ENCODE assay signal across 8 mouse cellular contexts in genomic region chr5:125476799-125477198, GRCm38 (mm10). TPM values are rescaled to one million over a fixed set of nuclear protein-coding genes. Genes with fewer than 3 reads are reported as not detected.
DNase-seq lines count a peak whose midpoint lies in the region; ATAC-seq and TF ChIP-seq lines count a peak whose summit lies in the region.

No protein-coding gene starts in this region.

- TF ChIP-seq POLR2A in myocyte (IDR thresholded peaks at IDR 0.05; ENCODE audit: insufficient read length, low read depth), result no peak

- peak overlapping the region; percentile 78 for H3K9ac ChIP-seq in kidney, embryonic 16.5 days (replicated peaks; ENCODE audit: low read length)
- H3K9ac ChIP-seq in intestine, embryonic 14.5 days (ENCODE audit: low read length), result peak overlapping the region; percentile 62

- H3K27ac ChIP-seq in kidney, embryonic 16.5 days (ENCODE audit: low read length), result no peak overlapping the region
- H3K27ac ChIP-seq in intestine, embryonic 14.5 days (ENCODE audit: low read depth), result no peak overlapping the region

- peak overlapping the region; percentile 24 for H3ac ChIP-seq in myocyte (ENCODE audit: control insufficient read depth, insufficient read length)

- DNase-seq in kidney, postnatal 36 days, result no peak
- DNase-seq in cerebellum, postnatal 14 days, result peak; percentile 60 to 66
- DNase-seq in intestine, embryonic 14.5 days (ENCODE audit: low spot score), result no peak
- no peak for DNase-seq in urinary bladder, postnatal 14 days (ENCODE audit: low spot score)
- no peak for DNase-seq in frontal cortex, postnatal 36 days (ENCODE audit: low spot score in 2 of 2)

- H3K4me1 ChIP-seq in kidney, embryonic 16.5 days (ENCODE audit: insufficient read depth, low read length), result peaks cover 21% of the 10 kb centered on the region
- peaks cover 26% of the 10 kb centered on the region for H3K4me1 ChIP-seq in intestine, embryonic 14.5 days (replicated peaks; ENCODE audit: control insufficient read depth, insufficient read depth, low read length)

- 45% methylated on average over 7 of the region's 7 CpGs for WGBS in kidney, embryonic 16.5 days
- 56% methylated on average over 7 of the region's 7 CpGs for WGBS in intestine, embryonic 14.5 days

- no peaks in the 10 kb centered on the region for H3K27me3 ChIP-seq in kidney, embryonic 16.5 days (ENCODE audit: insufficient read depth, low read length)
- no peaks in the 10 kb centered on the region for H3K27me3 ChIP-seq in intestine, embryonic 14.5 days (replicated peaks; ENCODE audit: control insufficient read depth, insufficient read depth, low read length)
- no peaks in the 10 kb centered on the region for H3K27me3 ChIP-seq in myocyte (ENCODE audit: control insufficient read depth, insufficient read depth, insufficient read length)

- H3K9me3 ChIP-seq in kidney, embryonic 16.5 days (ENCODE audit: low read length), result no peaks in the 10 kb centered on the region
- H3K9me3 ChIP-seq in intestine, embryonic 14.5 days (ENCODE audit: control insufficient read depth, low read length), result no peaks in the 10 kb centered on the region

- H3K36me3 ChIP-seq in kidney, embryonic 16.5 days (ENCODE audit: insufficient read depth, low read length), result no peaks in the 10 kb centered on the region
- 0 out of 2 replicates have a peak, but pooled peaks cover 6% of the 10 kb centered on the region for H3K36me3 ChIP-seq in intestine, embryonic 14.5 days (ENCODE audit: control insufficient read depth, insufficient read depth, low read length)
- no peaks in the 10 kb centered on the region for H3K36me3 ChIP-seq in myocyte (ENCODE audit: control insufficient read depth, insufficient read depth)

- ATAC-seq in kidney, embryonic 16.5 days (ENCODE audit: low FRiP score, low TSS enrichment), result no peak
- ATAC-seq in intestine, embryonic 14.5 days (replicated peaks; ENCODE audit: low FRiP score, low TSS enrichment, low read depth), result no peak
- ATAC-seq in megakaryocyte progenitor cell, adult 5-6 weeks (replicated peaks; ENCODE audit: poor library complexity), result no peak

- peak overlapping the region; percentile 89 for H3K4me2 ChIP-seq in kidney, embryonic 16.5 days (replicated peaks; ENCODE audit: low read depth, low read length)
- peak overlapping the region; percentile 69 for H3K4me2 ChIP-seq in intestine, embryonic 14.5 days (ENCODE audit: low read length)
- H3K4me2 ChIP-seq in myocyte (ENCODE audit: low read depth), result peak overlapping the region; percentile 89

- peak overlapping the region; percentile 83 for H3K4me3 ChIP-seq in kidney, embryonic 16.5 days (ENCODE audit: low read length)
- H3K4me3 ChIP-seq in intestine, embryonic 14.5 days (ENCODE audit: low read depth, low read length), result peak overlapping the region; percentile 90
- H3K4me3 ChIP-seq in myocyte, result peak overlapping the region; percentile 85

- H3K79me2 ChIP-seq in myocyte (ENCODE audit: control insufficient read depth, insufficient read depth), result peaks cover 59% of the 10 kb centered on the region

TF ChIP-seq in myocyte, 11 proteins besides CTCF, POLR2A, EP300 and RAD21:
- TF ChIP-seq MAX (IDR thresholded peaks at IDR 0.05; ENCODE audit: low read depth) (no peak), CEBPB (IDR thresholded peaks at IDR 0.05; ENCODE audit: insufficient read depth, poor library complexity, severe bottlenecking) (no peak), TCF3 (IDR thresholded peaks at IDR 0.05; ENCODE audit: insufficient read length, low read depth) (no peak), REST (IDR thresholded peaks at IDR 0.05; ENCODE audit: insufficient read depth, insufficient read length) (no peak), POLR2AphosphoS2 (IDR thresholded peaks at IDR 0.05; ENCODE audit: insufficient read length, low read depth) (no peak), TCF12 (IDR thresholded peaks at IDR 0.05; ENCODE audit: insufficient read depth, poor library complexity, severe bottlenecking) (no peak), MYOG (IDR thresholded peaks at IDR 0.05; ENCODE audit: control insufficient read depth in 1 of 3, insufficient read depth in 1 of 3, insufficient read length in 2 of 3, low read depth in 2 of 3) (no peak), SRF (IDR thresholded peaks at IDR 0.05; ENCODE audit: control insufficient read depth, insufficient read length, low read depth) (no peak), MYOD1 (IDR thresholded peaks at IDR 0.05; ENCODE audit: control insufficient read depth in 1 of 3, insufficient read length in 2 of 3, low read depth in 2 of 3) (no peak), USF1 (IDR thresholded peaks at IDR 0.05; ENCODE audit: low read depth) (no peak), E2F4 (IDR thresholded peaks at IDR 0.05; ENCODE audit: insufficient read depth) (no peak)

RNA-seq across cellular contexts. Expression of gene Aacs, which starts 1.2 kb away (rescaled TPM):
- polyA plus RNA-seq in kidney, embryonic 16.5 days (2015; fragmentation: Nextera tagmentation; extraction: Ambion mirVana), result 39.8 and 41.1 TPM in 2 replicates
- 66.9 and 78.6 TPM in 2 replicates for polyA plus RNA-seq in intestine, embryonic 14.5 days (2014; fragmentation: Nextera tagmentation; extraction: Ambion mirVana)
- polyA plus RNA-seq in myocyte (2012; fragmentation: generic; extraction: Trizol), result 70.7 TPM
- total RNA-seq in megakaryocyte progenitor cell, adult 5-6 weeks (2015), result 3.8 and 6.0 TPM in 2 replicates
- total RNA-seq in megakaryocyte progenitor cell, adult 5-6 weeks (2017), result 10.4 and 12.7 TPM in 2 replicates

RNA-seq across cellular contexts. Expression of gene Bri3bp, which starts 35.4 kb away (rescaled TPM):
- polyA plus RNA-seq in kidney, embryonic 16.5 days (2015; fragmentation: Nextera tagmentation; extraction: Ambion mirVana), result 44.4 and 46.1 TPM in 2 replicates
- polyA plus RNA-seq in intestine, embryonic 14.5 days (2014; fragmentation: Nextera tagmentation; extraction: Ambion mirVana), result 48.4 and 50.9 TPM in 2 replicates
- polyA plus RNA-seq in myocyte (2012; fragmentation: generic; extraction: Trizol), result 24.8 TPM
- total RNA-seq in megakaryocyte progenitor cell, adult 5-6 weeks (2015), result 53.2 and 60.7 TPM in 2 replicates
- 27.7 and 31.0 TPM in 2 replicates for total RNA-seq in megakaryocyte progenitor cell, adult 5-6 weeks (2017)

RNA-seq across cellular contexts. Expression of gene Dhx37, which starts 42.9 kb away (rescaled TPM):
- 10.4 and 14.2 TPM in 2 replicates for polyA plus RNA-seq in kidney, embryonic 16.5 days (2015; fragmentation: Nextera tagmentation; extraction: Ambion mirVana)
- 9.6 and 11.3 TPM in 2 replicates for polyA plus RNA-seq in intestine, embryonic 14.5 days (2014; fragmentation: Nextera tagmentation; extraction: Ambion mirVana)
- 17.2 TPM for polyA plus RNA-seq in myocyte (2012; fragmentation: generic; extraction: Trizol)
- 18.9 and 20.0 TPM in 2 replicates for total RNA-seq in megakaryocyte progenitor cell, adult 5-6 weeks (2015)
- total RNA-seq in megakaryocyte progenitor cell, adult 5-6 weeks (2017), result 47.9 and 56.5 TPM in 2 replicates

RNA-seq across cellular contexts. Expression of gene Tmem132b, which starts 54.8 kb away (rescaled TPM):
- 0.18 and 0.39 TPM in 2 replicates for polyA plus RNA-seq in kidney, embryonic 16.5 days (2015; fragmentation: Nextera tagmentation; extraction: Ambion mirVana)
- polyA plus RNA-seq in intestine, embryonic 14.5 days (2014; fragmentation: Nextera tagmentation; extraction: Ambion mirVana), result 0.31 and 0.45 TPM in 2 replicates
- 0.01 TPM for polyA plus RNA-seq in myocyte (2012; fragmentation: generic; extraction: Trizol)
- total RNA-seq in megakaryocyte progenitor cell, adult 5-6 weeks (2015), result not detected in 2 replicates
- not detected in 2 replicates for total RNA-seq in megakaryocyte progenitor cell, adult 5-6 weeks (2017)

Comparison
In these comparisons a context has a peak if more than half of its experiments do, and no peak if none do; other contexts are left out.
1. DNase-seq: peak in cerebellum, postnatal 14 days (2 of 2); none in kidney, postnatal 36 days (0 of 2), intestine, embryonic 14.5 days (single experiment), urinary bladder, postnatal 14 days (single experiment) and frontal cortex, postnatal 36 days (0 of 2).
2. Peak in every context shown above with its lines, with median percentiles within 50 percentile points of each other: H3K4me2 ChIP-seq and H3K4me3 ChIP-seq.